Mouse (Mus musculus): ENCODE results near the gene Agbl4.

The Agbl4 gene

GRCm38 (mm10) chr4:111447918-111448317 is 1050.5 kb downstream of the Agbl4 start:
- CTCF ChIA-PET, result no interaction called here

GRCm38 (mm10) chr4:111448586-111448985 is 1051.1 kb downstream of the Agbl4 start:
- CTCF ChIA-PET, result interaction anchor here (0.5 kb wide), 1 partner anchor 321 kb away, joined by 9 read pairs; no protein-coding TSS in a partner anchor

DNA sequence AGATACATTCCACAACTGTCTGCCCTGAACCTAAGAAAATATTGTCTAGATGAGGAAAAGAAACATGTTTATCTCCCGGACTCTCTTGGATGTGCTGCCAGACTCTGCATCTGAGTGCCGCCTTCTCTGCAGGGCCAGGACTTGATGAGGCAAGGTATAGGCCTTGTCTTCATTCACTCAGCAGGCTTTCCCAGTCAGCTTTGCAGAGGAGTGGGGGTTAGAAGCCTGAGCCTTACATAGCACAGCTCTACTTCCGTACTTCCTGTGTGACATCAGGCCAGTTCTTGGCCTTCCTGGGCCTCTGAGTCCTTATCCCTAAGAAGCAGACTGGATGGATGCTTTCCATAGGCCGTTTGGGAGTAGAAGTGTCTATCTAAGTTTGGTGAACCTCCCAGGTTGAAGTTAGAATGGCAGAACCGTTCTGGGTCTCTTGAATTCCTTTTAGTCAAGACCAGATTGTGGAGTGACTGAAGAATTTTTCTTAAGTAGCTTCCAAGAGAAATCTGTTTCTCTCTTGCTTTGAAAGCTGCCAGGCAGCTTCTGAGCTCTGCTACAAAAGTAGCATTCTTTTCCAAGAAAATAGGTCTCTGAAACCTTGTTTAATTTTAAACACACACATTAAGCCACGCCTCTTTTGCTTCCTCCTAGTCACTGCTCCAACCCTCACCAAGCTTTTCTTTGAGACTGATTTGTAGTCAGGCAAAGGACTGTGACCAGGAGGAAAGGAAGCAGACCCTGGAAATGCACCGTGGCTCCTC is 1052.2 kb downstream of the Agbl4 start:
- CTCF ChIA-PET, result no interaction called here

DNA sequence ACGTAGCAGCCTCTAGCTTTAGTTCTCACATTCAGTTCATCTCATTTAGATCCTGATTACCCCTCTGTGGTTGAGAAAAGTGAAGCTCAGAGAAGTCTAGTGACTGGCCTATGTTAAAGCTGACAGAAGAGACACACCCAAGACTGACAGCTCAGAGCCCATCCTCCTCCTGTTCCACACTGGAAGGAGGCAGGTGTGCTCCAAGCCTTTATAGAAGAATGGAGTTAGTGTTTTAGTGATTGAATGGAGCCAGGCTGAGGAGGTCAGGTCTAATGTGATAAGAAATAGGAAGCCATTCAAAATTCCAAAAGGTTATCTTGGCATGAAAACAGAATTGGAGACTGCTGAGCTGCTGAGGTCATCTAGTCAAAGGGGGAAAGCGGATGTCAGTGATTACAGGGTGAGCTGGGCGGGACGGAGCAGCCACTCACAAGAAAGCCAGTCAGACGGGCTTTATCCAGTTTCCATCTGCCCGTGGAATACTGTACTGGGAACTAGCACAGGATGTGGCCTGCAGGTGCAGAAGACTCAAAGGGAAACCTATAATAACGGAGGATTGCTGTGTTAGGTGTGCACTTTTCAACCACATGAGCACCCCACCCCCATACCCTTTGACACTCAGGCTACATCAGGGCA is 1053.9 kb downstream of the Agbl4 start:
- CTCF ChIA-PET, result interaction anchor here (0.6 kb wide), 1 partner anchor 1793 kb away, joined by 6 read pairs; no protein-coding TSS in a partner anchor

DNA sequence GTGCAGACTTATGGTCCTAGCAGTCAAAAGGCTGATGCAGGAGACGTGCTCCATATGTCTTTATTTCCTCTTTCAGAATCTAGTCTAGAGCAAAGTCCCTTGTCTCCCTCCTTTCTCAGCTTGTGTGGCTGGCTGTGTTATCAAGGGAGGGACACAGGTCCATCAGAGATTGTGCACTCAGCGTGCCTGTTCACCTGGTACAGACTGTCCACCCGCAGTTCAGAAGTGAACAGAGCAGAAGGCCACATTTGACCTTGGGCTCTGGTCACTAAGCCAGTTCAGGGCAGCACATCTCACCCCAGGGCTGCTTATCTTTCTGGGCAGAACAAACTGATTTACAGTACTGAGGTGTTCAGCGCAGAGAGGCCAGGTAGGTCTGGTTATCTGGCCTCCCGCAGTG is 1054.7 kb downstream of the Agbl4 start:
- CTCF ChIA-PET, result no interaction called here

DNA sequence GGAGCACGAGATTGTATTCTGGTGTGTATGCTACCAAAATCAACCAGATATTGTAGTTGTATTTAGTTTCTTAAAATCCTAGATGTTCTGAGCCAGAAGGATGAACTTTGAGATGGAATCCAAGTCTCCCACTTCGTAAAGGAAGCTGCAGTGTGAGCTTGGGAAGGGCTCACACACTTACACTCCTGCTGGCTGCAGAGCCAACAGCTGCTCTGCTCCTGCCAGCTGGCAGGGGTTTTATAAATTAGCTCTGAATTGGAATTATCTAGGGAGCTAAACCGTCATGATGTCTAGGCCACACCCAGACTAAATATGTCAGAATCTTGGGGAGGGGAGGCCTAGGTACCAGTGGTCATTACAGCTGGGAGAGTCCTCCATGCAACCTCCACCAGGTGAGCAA is 1055.8 kb downstream of the Agbl4 start:
- CTCF ChIA-PET, result interaction anchor here (0.7 kb wide), 1 partner anchor 377 kb away, joined by 6 read pairs; no protein-coding TSS in a partner anchor

- CTCF ChIA-PET, result no interaction called here
These were observed 1058.2 kb downstream of the Agbl4 start for GRCm38 (mm10) chr4:111455621-111456020.

- CTCF ChIA-PET, result interaction anchor here (0.6 to 1.1 kb wide), 2 partner anchors 30 to 96 kb away, joined by 3 read pairs; no protein-coding TSS in a partner anchor
These were observed 1060.1 kb downstream of the Agbl4 start for GRCm38 (mm10) chr4:111457568-111457967.

- CTCF ChIA-PET, result no interaction called here
These were observed 1069.9 kb downstream of the Agbl4 start for GRCm38 (mm10) chr4:111467293-111467773.

- CTCF ChIA-PET, result no interaction called here
These were observed 1070.3 kb downstream of the Agbl4 start for GRCm38 (mm10) chr4:111467796-111468195.

DNA sequence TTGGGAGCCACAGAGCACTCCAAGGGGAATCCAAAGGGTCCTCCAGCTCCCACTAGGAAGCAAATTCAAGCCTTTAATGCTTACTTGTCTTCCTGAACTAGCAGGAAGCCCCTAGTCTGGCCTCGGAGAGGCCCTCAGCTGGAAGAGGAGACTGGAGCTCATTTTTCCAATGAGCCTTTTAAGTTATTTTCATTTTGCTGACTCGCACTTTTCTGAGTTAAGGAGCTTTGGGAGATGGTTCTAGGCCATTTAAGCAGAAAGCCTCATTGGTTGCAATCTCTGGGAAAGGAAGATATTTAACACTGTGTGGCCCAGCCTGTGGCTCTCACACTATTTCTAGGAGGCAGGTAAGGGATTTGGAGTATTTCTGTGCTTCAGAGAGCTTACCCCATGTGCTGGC is 1072.4 kb downstream of the Agbl4 start:
- CTCF ChIA-PET, result no interaction called here

GRCm38 (mm10) chr4:111471726-111472125 is 1074.3 kb downstream of the Agbl4 start:
- CTCF ChIA-PET, result no interaction called here

GRCm38 (mm10) chr4:111472511-111472910 is 1075.0 kb downstream of the Agbl4 start:
- CTCF ChIA-PET, result no interaction called here

GRCm38 (mm10) chr4:111473014-111473413 is 1075.6 kb downstream of the Agbl4 start:
- CTCF ChIA-PET, result no interaction called here

GRCm38 (mm10) chr4:111475374-111475971 is 1078.0 kb downstream of the Agbl4 start:
- CTCF ChIA-PET, result no interaction called here

GRCm38 (mm10) chr4:111477507-111477906 is 1080.0 kb downstream of the Agbl4 start:
- CTCF ChIA-PET, result no interaction called here

GRCm38 (mm10) chr4:111483499-111483898 is 1086.0 kb downstream of the Agbl4 start:
- CTCF ChIA-PET, result interaction anchor here (0.7 kb wide), 1 partner anchor 199 kb away, joined by 4 read pairs; no protein-coding TSS in a partner anchor

DNA sequence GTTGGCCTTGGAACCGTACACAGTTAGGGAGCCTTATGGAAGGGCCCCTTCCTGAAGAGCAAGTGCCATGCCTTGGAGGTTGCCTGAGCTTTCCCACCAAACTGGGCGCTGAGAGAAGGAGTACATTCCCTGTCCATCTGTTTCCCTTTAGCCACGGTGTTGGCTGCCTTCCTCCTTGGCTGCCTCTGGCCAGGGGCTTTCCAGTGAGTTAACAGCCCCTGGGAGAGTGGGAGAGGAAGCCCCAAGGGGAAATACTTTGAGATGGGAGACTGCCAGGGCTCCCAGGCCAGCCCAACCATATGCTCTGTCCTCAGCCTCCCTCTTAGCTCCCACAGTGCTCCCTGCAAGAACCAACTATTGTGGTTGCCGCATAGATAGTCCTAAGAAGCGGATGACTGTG is 1087.7 kb downstream of the Agbl4 start:
- CTCF ChIA-PET, result no interaction called here

DNA sequence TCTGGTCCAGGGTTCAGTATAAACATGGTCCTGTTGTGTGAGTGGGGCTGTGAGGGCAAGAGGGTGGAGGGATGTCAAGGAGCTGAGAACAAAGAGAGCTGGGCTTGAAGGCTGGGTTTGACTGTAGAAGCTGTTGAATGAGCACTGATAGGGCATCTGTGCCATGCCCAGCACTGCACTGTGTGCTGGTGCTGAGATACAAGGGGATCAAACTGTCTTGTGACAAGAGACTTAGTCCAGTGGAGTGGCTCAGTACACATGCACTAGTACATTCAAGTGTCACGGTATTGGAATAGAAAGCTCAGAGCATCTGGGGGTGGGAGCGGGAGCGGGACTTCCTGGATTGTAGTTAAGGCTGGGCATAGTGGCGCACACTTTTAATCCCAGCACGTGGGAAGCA is 1088.7 kb downstream of the Agbl4 start:
- CTCF ChIA-PET, result no interaction called here

DNA sequence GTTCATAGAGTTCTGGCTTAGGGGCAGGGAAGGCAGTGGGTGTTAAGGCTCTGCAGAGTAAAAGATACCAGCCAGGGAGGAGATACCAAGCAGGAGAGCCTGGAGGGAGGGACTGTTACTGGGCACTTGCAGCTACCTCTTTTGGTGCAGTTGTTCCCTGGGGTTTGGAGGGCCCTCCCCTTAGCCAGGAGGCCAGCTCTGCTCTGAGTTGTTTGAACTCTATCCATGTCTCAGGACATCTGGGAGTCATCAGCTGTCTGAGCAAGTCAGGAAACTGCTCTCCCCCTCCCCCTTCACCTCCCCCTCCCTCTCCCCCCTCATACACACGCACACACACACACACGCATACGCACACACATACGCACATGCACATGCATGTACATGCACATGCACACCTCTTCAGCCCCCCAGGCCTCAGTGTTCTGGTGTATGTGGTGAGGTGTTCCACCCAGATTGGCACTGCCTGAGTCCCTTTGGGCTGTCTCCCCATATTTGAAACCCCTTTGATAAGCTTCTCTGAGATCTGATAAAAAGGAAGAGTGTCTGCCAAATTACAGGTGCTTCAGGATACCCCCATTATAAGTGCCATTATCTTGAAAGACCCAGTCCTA is 1089.9 kb downstream of the Agbl4 start:
- CTCF ChIA-PET, result interaction anchor here (0.7 kb wide), 1 partner anchor 286 kb away, joined by 4 read pairs; no protein-coding TSS in a partner anchor

DNA sequence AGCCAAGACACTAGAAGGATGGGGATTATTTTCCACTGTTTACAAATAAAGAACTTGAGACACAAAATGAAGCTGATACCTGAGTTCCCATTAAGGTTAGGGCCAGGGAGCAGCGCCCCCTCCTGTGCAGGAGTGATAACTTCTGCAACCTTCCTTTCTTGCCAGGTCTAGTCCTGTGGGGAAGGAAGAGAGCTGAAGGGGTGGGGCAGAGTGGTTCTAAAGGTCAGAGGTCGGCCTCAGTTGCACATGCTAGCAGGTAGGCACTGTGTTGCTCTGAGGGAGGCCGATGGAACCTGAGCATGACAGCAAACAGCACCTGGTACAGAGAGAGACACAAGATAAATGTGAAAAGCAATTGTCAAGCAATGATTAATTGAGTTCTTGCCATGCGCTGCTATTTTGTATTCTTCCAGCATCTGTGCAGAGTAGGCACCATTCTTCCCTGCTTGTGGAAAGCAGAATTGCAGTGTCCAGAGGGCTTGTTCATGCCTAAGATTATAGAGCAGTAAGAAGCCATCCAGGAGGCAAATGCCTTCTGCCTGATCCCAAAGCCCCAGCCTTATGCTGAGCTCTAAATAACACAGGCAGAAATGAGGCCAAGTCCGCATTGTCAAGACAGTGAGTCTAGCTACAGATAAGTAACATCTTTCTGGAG is 1096.4 kb downstream of the Agbl4 start:
- CTCF ChIA-PET, result interaction anchor here (0.5 to 1.5 kb wide), 2 partner anchors 165 to 188 kb away, joined by 3 to 4 read pairs; no protein-coding TSS in a partner anchor

DNA sequence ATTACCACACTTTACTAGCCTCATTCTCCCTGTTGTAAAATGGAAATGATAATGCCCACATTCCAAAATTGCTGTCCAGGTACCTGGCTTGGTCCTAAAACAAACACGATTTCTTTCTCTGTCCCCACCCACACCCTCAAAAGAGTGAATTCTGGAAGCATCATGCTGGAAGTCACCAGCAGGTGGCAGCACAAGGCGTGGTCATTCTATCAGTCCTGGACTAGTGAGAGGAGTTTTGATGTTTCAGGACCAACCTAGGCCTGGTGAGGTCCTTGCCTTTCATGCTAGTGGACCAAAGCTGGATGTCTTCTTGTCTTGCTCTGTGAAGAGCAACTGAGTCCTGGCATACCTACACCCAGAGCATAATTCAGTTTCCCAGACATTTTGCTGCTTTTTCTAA is 1098.5 kb downstream of the Agbl4 start:
- CTCF ChIA-PET, result no interaction called here
